Mouse (Mus musculus): ENCODE data around the gene Trmt10b. TPM values are rescaled to one million over a fixed set of nuclear protein-coding genes. Genes with fewer than 3 reads are reported as not detected.

Gene Trmt10b
- polyA plus RNA-seq, 1 experiment, result 8.3 TPM

DNA sequence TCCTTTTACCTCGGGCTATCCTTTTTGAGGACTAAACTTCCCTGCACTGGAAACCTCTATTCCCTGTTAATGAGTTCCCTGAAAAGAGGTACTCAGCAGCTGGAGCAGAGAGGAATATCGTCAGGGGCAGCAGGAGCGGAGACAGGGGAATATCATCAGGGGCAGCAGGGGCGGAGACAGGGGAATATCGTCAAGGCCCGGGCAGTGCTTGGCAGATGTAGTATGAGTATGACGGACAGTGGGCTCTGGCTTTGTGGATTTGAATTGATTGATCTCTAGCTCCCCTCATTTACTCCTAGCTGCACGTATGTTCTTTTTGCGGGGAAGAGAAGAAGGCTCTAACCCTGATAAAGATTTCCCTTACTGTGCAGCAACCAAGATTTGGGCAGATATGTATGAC lies 44.3 kb downstream of the Trmt10b start:
- TF ChIP-seq CTCF (IDR thresholded peaks at IDR 0.05; ENCODE audit: control insufficient read depth, insufficient read depth, insufficient replicate concordance, low read depth, low read length) (no peak), POLR2A (IDR thresholded peaks at IDR 0.05; ENCODE audit: control insufficient read depth, low read depth, low read length) (no peak)
- Histone ChIP-seq H3K4me3 (ENCODE audit: control insufficient read depth, low read depth, low read length) (peak overlapping the region; percentile 90), H3K27ac (ENCODE audit: control insufficient read depth, insufficient read depth, low read depth, low read length) (no peak overlapping the region; the same call in 1 of the 2 replicates), H3K4me1 (ENCODE audit: control insufficient read depth, insufficient read depth, low read length) (peaks cover 4% of the 10 kb centered on the region; the same call in 1 of the 2 replicates), H3K36me3 (ENCODE audit: control insufficient read depth, insufficient read depth, low read length) (no peaks in the 10 kb centered on the region), H3K27me3 (ENCODE audit: control insufficient read depth, insufficient read depth, low read length) (no peaks in the 10 kb centered on the region)

DNA sequence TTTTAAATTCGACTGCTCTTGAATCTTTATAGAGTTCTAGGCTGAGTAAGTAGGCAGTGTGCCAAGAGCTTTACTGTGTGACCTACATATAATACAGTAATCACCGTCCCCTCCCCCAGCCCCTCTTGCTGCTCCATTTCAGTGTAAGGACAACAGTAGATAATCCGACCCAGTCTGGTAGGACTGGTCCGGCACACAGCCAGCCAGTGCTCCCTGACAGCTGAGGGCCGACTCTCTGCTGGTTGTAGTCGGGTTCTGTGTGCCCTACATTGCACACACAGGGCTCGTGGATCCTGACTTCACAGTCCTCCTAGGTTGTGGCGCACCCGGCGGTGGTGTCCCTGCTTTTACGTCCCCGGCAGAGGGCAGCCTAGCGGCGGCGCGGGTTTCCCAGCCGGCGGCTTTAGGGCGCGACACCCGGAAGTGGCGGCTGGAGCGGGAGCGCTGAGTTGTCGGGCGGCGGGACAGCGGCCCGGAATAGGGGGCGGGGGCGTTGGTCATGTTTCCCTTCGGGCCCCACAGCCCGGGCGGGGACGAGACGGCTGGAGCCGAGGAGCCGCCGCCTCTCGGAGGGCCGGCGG lies 44.8 kb downstream of the Trmt10b start, which contains the start of gene Dcaf10:
TSS of gene Dcaf10 (plus strand) at position 433 of the 581 bp plus-strand sequence.
- peaks cover 4% of the 10 kb centered on the region; the same call in 1 of the 2 replicates for H3K4me1 ChIP-seq (ENCODE audit: control insufficient read depth, insufficient read depth, low read length)
- TF ChIP-seq POLR2A (IDR thresholded peaks at IDR 0.05; ENCODE audit: control insufficient read depth, low read depth, low read length) (peak; percentile 68), CTCF (IDR thresholded peaks at IDR 0.05; ENCODE audit: control insufficient read depth, insufficient read depth, insufficient replicate concordance, low read depth, low read length) (no peak)
- no peaks in the 10 kb centered on the region for H3K27me3 ChIP-seq (ENCODE audit: control insufficient read depth, insufficient read depth, low read length)
- peak within 1 kb of the TSS; percentile 90 for H3K4me3 ChIP-seq (ENCODE audit: control insufficient read depth, low read depth, low read length)
- no peaks in the 10 kb centered on the region for H3K36me3 ChIP-seq (ENCODE audit: control insufficient read depth, insufficient read depth, low read length)
- peak within 1 kb of the TSS; percentile 86 for H3K27ac ChIP-seq (ENCODE audit: control insufficient read depth, insufficient read depth, low read depth, low read length)

GRCm38 (mm10) chr4:45342286-45343155 lies 45.6 kb downstream of the Trmt10b start, which contains the start of gene Exosc3:
Exosc3 (minus strand) TSS chr4:45342732.
- Histone ChIP-seq H3K4me1 (ENCODE audit: control insufficient read depth, insufficient read depth, low read length) (peaks cover 4% of the 10 kb centered on the region; the same call in 1 of the 2 replicates), H3K36me3 (ENCODE audit: control insufficient read depth, insufficient read depth, low read length) (no peaks in the 10 kb centered on the region), H3K4me3 (ENCODE audit: control insufficient read depth, low read depth, low read length) (peak within 1 kb of the TSS; percentile 90), H3K27me3 (ENCODE audit: control insufficient read depth, insufficient read depth, low read length) (no peaks in the 10 kb centered on the region), H3K27ac (ENCODE audit: control insufficient read depth, insufficient read depth, low read depth, low read length) (peak within 1 kb of the TSS; percentile 86)
- TF ChIP-seq POLR2A (IDR thresholded peaks at IDR 0.05; ENCODE audit: control insufficient read depth, low read depth, low read length), result no peak

DNA sequence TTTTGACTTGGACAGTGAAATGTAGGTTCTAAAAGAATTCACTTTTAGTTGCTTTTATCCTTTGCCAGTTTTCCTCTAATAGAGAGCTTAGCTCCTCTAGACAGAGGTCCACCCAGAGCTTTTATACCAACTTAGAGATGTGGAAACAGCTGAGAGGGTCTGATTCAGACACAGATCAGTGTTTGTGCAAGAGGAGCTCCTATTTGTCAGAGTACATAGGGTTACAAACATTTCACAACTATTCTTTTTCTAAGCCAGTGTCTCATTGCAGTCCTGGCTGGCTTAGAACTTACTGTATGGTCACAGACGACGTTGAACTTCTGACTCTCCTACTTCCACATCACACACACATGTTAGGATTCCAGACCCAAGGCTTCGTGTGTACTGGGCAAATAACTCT lies 59.7 kb downstream of the Trmt10b start:
- no peaks in the 10 kb centered on the region for H3K27me3 ChIP-seq (ENCODE audit: control insufficient read depth, insufficient read depth, low read length)
- no peaks in the 10 kb centered on the region for H3K4me1 ChIP-seq (ENCODE audit: control insufficient read depth, insufficient read depth, low read length)
- TF ChIP-seq POLR2A (IDR thresholded peaks at IDR 0.05; ENCODE audit: control insufficient read depth, low read depth, low read length), result no peak
- TF ChIP-seq CTCF (IDR thresholded peaks at IDR 0.05; ENCODE audit: control insufficient read depth, insufficient read depth, insufficient replicate concordance, low read depth, low read length), result no peak
- no peaks in the 10 kb centered on the region; the same call in 1 of the 2 replicates for H3K36me3 ChIP-seq (ENCODE audit: control insufficient read depth, insufficient read depth, low read length)
- H3K4me3 ChIP-seq (ENCODE audit: control insufficient read depth, low read depth, low read length), result no peak overlapping the region
- H3K27ac ChIP-seq (ENCODE audit: control insufficient read depth, insufficient read depth, low read depth, low read length), result no peak overlapping the region

Other genes starting within 250 kb of the Trmt10b start
- gene Fbxo10, start 212.5 kb upstream of the Trmt10b start, polyA plus RNA-seq (2012; rRNA removed), result 3.0 and 4.2 TPM in 2 replicates
- gene Tomm5, start 189.0 kb upstream of the Trmt10b start, polyA plus RNA-seq (2012; rRNA removed), result 12.9 and 16.2 TPM in 2 replicates
- gene Frmpd1, start 112.3 kb upstream of the Trmt10b start, polyA plus RNA-seq (2012; rRNA removed), result 2.8 and 3.4 TPM in 2 replicates
- gene Dcaf10, start 45.0 kb downstream of the Trmt10b start, polyA plus RNA-seq (2012; rRNA removed), result 17.8 and 21.7 TPM in 2 replicates
- 39.5 and 40.7 TPM in 2 replicates for gene Exosc3, start 45.6 kb downstream of the Trmt10b start, polyA plus RNA-seq (2012; rRNA removed)
- 12.6 TPM in 2 replicates for gene Slc25a51, start 111.6 kb downstream of the Trmt10b start, polyA plus RNA-seq (2012; rRNA removed)
- 7.3 and 8.7 TPM in 2 replicates for gene Shb, start 235.3 kb downstream of the Trmt10b start, polyA plus RNA-seq (2012; rRNA removed)

Measured in testis, adult 2 months (tissue).